Mouse (Mus musculus) embryonic stem cell, embryonic (primary cell): Measurements from ENCODE around the gene Cdc16.
"Not testable (repeated sequence)": the region's sequence is repeated elsewhere in the genome, so short reads cannot be mapped to it uniquely, and the experiment has no call there.

Experiments used
- CTCF ChIA-PET, 4 experiments: fragments of 300-600 bp in 2 of 4; fragments of 350-600 bp in 2 of 4; sonication (Branson Sonifier 250); formaldehyde crosslinking; loops; one replicate each; lab custom pipeline; 2022; ENCODE audit warnings: inconsistent platforms in 2 of 4; lab: Charles Lee
- POLR2A ChIA-PET, 4 experiments: fragments of 300-600 bp in 2 of 4; fragments of 350-600 bp in 2 of 4; sonication (Branson Sonifier 250); formaldehyde crosslinking; loops; one replicate each; lab custom pipeline; 2022; ENCODE audit warnings: antibody characterized with exemption in 4 of 4, inconsistent platforms in 1 of 4; lab: Charles Lee

The Cdc16 gene

GRCm38 (mm10) chr8:13756982-13757804, at the start of gene Cdc16:
Cdc16 (plus strand) TSS chr8:13757676.
- ChIA-PET CTCF (interaction anchor here in 3 of 4 experiments (0.6 to 2.5 kb wide), 11 partner anchors 17 to 553 kb away, joined by 3 to 14 read pairs (median 4); partner anchors contain the start of gene Upf3a (in 1 of the 3)), POLR2A (interaction anchor here in 3 of 4 experiments (0.6 to 4.6 kb wide), 26 partner anchors 8 to 532 kb away, joined by 3 to 39 read pairs (median 4); partner anchors contain the start of genes Upf3a (in 2 of the 3) and Champ1 (in 1 of the 3))

GRCm38 (mm10) chr8:13708514-13708913, 49.0 kb upstream of the Cdc16 start:
- ChIA-PET CTCF (interaction anchor here in 1 of 4 experiments (1.2 kb wide), 1 partner anchor 253 kb away, joined by 3 read pairs; no protein-coding TSS in a partner anchor), POLR2A (no interaction called here)

GRCm38 (mm10) chr8:13718980-13719379, 38.5 kb upstream of the Cdc16 start:
- POLR2A ChIA-PET = no interaction called here
- CTCF ChIA-PET = no interaction called here

DNA sequence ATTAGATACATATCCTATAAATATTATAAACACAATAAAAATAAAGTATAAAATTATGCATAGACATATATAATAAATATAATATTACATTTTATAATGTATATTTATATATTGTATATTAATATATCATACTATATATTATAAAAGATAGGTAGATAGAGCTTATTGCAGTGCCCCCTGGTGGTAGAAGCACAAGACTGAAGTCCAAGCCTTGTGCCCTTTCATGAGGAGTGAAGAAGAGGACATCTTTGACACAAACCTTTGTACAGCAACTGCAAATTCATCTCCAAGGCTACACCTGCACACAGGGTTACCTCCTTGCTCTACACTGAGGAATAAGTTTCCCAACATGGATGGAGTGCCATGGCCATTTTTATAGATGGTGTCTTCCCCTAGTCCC, 31.8 kb upstream of the Cdc16 start:
- POLR2A ChIA-PET = interaction anchor here in 1 of 4 experiments (0.8 kb wide), 1 partner anchor 174 kb away, joined by 3 read pairs; no protein-coding TSS in a partner anchor
- CTCF ChIA-PET = interaction anchor here in 3 of 4 experiments (0.6 to 1.0 kb wide), 7 partner anchors 28 to 314 kb away, joined by 3 to 6 read pairs (median 4); partner anchors contain the start of gene Upf3a (in 1 of the 3)

DNA sequence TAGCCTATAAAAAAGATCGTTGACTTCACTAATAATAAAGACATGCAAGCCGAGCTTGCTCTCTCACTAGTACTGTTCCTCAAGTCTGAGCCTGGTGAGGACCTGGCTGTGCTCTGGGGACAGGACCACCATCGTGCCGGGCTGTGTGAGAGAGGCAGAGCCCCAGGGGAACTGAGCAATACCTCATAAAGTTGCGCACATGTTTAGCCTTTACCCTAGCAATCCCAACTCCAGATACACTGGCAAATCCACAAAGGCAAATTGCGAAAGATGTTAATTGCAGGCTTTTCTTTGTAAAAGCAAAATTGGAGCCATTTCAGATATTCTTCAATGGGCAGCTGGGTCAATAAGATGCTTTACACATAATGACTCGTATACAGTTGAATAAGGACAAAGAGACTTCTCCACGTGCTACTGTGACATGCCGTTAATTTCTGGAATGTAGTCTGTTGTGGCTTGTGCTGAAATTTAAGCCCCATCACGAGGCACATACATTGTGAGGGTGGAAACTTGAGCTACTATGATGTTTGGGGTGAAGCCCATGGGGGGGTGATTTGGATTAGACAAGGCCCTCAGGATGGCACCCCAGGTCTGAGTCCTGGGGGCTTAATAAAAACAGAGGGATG, 29.9 kb upstream of the Cdc16 start:
- ChIA-PET CTCF (interaction anchor here in 2 of 4 experiments (0.6 to 1.1 kb wide), 4 partner anchors 62 to 401 kb away, joined by 3 to 5 read pairs (median 4); no protein-coding TSS in a partner anchor), POLR2A (interaction anchor here in 1 of 4 experiments (1.5 kb wide), 1 partner anchor 22 kb away, joined by 3 read pairs; the partner anchor contains the start of gene Cfap97d2)

GRCm38 (mm10) chr8:13740323-13740770, 17.1 kb upstream of the Cdc16 start:
- POLR2A ChIA-PET = interaction anchor here in 1 of 4 experiments (0.6 kb wide), 1 partner anchor 333 kb away, joined by 4 read pairs; no protein-coding TSS in a partner anchor
- CTCF ChIA-PET = no interaction called here

- ChIA-PET POLR2A (no interaction called here), CTCF (interaction anchor here in 1 of 4 experiments (1.4 kb wide), 1 partner anchor 329 kb away, joined by 4 read pairs; no protein-coding TSS in a partner anchor)
Measured at GRCm38 (mm10) chr8:13740817-13741613, 16.5 kb upstream of the Cdc16 start.

GRCm38 (mm10) chr8:13746212-13746611, 11.3 kb upstream of the Cdc16 start:
- POLR2A ChIA-PET, CTCF ChIA-PET: not testable (repeated sequence)

DNA sequence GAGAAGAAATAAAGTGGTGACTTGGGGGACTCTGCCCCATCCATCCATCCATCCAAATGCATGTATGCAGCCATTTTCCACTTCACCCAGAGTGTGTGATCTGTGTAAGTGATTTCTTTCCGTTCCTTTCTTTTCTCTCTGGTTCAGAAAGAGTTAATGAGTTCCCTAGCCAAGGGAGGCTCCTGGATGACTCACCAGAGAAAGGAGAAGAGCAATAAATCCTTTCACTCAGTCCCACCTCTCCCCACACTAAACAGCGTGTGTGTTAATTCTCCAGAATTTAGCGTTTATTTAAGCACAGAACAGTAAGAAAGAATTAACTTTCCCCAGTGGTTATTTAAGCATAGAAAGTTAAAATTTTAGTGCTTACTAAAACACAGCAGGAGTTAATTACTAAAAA, 9.8 kb upstream of the Cdc16 start:
- POLR2A ChIA-PET = no interaction called here
- CTCF ChIA-PET = no interaction called here

DNA sequence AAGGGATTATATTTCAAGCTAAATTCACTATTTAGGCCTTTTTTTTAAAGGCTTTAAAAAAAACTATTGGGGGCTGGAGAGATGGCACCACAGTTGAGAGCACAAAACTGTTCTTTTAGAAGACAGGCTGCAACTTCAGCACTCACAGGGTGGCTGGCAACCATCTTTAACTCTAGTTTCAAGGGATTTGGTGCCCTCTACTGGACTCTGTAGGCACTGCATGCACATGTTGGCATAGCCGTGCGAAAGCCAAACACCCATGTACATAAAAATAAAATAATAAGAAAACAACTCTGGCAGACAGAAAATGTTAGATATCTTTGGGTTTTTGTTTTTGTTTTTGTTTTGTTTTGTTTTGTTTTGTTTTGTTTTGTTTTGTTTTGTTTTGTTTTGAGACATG, 3.8 kb upstream of the Cdc16 start:
- POLR2A ChIA-PET = interaction anchor here in 1 of 4 experiments (1.0 kb wide), 1 partner anchor 31 kb away, joined by 7 read pairs; the partner anchor contains the start of gene Upf3a
- CTCF ChIA-PET = interaction anchor here in 1 of 4 experiments (1.8 kb wide), 1 partner anchor 341 kb away, joined by 7 read pairs; no protein-coding TSS in a partner anchor

GRCm38 (mm10) chr8:13756480-13756879, 996 bp upstream of the Cdc16 start:
- ChIA-PET POLR2A (interaction anchor here in 3 of 4 experiments (0.6 to 4.6 kb wide), 12 partner anchors 10 to 348 kb away, joined by 3 to 39 read pairs (median 4); partner anchors contain the start of gene Upf3a (in 1 of the 3)), CTCF (interaction anchor here in 3 of 4 experiments (1.2 to 2.5 kb wide), 4 partner anchors 18 to 345 kb away, joined by 3 to 14 read pairs (median 4); partner anchors contain the start of gene Upf3a (in 1 of the 3))

DNA sequence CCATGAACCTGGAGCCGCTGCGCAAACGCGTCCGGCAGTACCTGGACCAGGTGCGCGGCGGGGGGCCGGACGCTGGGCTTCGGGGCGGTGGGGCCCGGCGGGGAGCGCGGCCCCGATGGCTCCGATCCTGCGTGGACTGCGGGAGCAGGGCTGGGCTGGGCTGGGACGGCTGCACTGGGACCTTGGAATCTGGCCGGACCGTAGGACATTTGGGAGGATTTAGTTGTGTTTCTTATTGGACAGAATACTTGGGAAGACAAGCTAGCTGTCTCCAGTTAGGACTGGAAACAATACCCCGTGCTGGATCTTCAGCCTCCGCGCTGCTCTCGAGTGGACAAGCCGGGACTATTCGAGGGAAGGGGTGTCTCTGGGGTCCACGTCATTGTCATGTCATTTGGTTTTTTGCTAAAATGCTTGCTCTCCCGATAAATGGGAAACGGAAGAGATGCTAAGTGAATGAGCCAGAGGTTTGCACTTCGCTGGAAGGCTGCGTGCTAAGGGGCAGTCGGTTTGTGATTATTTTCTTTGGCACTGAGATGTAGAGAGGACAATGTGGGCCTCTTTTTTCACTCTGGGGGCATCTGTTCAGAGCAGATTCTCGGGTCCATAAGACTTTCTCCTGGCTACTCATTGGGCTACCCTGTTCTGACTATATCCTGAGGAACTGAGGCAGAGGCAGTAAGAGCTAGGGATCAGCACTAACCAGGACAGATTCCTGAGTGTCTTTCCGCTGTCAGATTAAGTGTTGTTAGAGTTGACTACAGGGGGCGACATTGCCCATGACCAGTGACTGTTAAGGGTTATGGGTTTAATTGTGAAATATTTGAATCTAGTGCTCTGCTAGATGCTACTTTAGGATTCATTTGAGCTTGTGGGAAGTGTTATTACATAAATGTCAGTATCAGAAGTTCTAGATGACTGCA, 590 bp downstream of the Cdc16 start:
- ChIA-PET POLR2A (interaction anchor here (0.5 to 4.6 kb wide), 36 partner anchors 8 to 554 kb away, joined by 3 to 39 read pairs (median 4); partner anchors contain the start of genes Upf3a (in 2 of the 4), Champ1 (in 1 of the 4) and Rasa3 (in 1 of the 4)), CTCF (interaction anchor here in 3 of 4 experiments (0.9 to 2.5 kb wide), 15 partner anchors 27 to 1084 kb away, joined by 3 to 14 read pairs (median 4); partner anchors contain the start of gene Upf3a (in 2 of the 3))

GRCm38 (mm10) chr8:13769206-13769605, 11.7 kb downstream of the Cdc16 start:
- CTCF ChIA-PET = interaction anchor here in 2 of 4 experiments (1.1 to 1.4 kb wide), 2 partner anchors 356 to 358 kb away, joined by 3 to 4 read pairs; no protein-coding TSS in a partner anchor
- POLR2A ChIA-PET = interaction anchor here in 3 of 4 experiments (0.7 to 8.1 kb wide), 12 partner anchors 10 to 356 kb away, joined by 3 to 72 read pairs (median 6); partner anchors contain the start of genes Cdc16 (in 3 of the 3), Upf3a (in 2 of the 3) and Coprs (in 1 of the 3)

DNA sequence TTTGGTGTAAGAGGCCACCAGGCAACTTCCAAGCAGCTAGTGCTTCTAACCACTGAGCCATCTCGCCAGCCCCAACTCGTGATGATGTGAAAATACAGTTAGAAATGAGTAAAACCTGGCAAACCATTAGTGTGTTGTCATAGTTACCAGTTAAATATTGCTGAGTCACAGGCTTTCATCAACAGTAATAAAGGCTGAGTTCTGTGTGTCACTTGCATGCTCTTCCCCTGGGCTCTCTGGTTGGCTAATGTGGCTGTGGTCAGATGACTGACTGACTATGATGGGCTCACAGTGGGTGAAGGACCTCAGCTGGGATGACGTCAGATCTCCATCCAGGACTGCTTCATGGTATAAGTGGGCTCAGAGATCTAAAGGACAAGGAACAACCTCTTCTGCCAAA, 23.1 kb downstream of the Cdc16 start:
- ChIA-PET CTCF (no interaction called here), POLR2A (interaction anchor here in 1 of 4 experiments (1.2 to 1.3 kb wide), 2 partner anchors 9 to 19 kb away, joined by 3 read pairs; no protein-coding TSS in a partner anchor)

DNA sequence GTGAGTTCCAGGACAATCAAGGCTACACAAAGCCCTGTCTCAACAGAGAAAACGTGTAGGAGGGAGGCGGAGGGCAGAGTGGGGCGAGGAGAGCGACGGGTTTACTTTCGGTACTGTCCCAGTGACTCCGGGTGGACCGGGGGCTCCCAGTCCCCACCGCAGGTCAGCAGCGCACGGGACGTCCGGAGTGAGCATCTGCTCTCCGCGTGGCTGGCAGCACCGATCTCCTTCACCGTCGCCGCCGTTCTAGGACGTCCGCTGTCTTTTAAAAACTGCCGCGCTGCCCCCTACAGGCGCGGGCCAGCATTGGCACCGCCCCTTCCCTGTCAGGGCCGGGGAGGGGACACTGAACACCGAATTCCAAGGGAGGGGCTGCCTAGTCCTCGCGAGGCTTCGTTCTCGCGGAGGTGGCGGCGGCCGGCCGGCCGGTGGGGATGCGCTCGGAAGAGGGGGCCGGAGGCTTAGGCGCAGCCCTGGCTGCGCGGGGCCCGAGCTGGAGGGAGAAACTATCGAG, 27.8 kb downstream of the Cdc16 start, which contains the start of gene Upf3a:
TSS of gene Upf3a (plus strand) at position 366 of the 514 bp plus-strand sequence.
- ChIA-PET POLR2A (interaction anchor here (0.6 to 4.8 kb wide), 85 partner anchors 9 to 1320 kb away, joined by 3 to 72 read pairs (median 4); partner anchors contain the start of genes Cdc16 (in 3 of the 4), Champ1 (in 1 of the 4), Coprs (in 1 of the 4) and Cul4a (in 1 of the 4)), CTCF (interaction anchor here (0.5 to 2.3 kb wide), 27 partner anchors 9 to 1232 kb away, joined by 3 to 14 read pairs (median 4); partner anchors contain the start of genes Cdc16 (in 2 of the 4) and Coprs (in 1 of the 4))
